Mouse (Mus musculus): ENCODE data around the gene Fam204a. TPM values are rescaled to one million over a fixed set of nuclear protein-coding genes. Genes with fewer than 3 reads are reported as not detected.

Gene Fam204a
- total RNA-seq, 2 experiments from 2014 or later, result 30.7 TPM

DNA sequence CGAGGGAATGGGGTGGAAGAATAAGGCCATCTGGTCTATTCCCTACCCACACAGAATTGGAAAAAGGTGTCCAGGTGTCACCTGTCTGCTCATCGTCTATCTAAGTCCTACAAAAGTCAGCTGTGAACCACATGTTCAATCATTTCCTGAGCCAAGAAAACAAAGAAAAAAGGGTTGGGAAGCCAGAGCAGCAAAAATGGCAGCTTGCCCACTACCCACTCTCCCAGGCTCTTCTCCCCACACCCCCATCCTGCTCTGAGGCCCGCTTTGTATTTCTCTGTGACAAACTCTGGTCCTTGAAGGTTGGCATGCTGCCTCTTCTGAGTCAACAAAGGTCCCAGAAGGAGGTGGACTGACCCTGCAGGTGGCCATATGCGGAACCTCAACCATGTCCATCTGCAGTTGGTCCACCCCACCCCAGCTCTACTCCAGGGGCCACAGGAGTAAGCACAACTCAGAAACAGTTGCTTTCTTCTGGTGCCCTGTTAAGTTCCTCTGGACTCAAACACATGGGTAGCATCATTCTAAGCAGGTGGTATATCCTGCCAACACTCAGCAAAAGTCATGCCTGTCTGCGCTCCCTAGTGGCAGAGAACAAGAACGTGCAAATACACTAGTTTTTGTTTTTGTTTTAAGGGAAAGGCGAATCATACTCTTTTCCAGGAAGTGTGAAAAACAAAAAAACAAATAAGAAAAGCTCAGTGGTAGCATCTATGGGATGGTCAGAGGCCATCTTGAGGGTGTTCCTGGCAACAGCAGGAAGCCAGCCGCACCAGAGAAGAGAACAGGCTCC, 47.5 kb downstream of the Fam204a start:
- intact Hi-C loops (cut with DNase I), result no loop called here
- peak in 1 of 2 experiments; percentile 5 for DNase-seq (ENCODE audit: low spot score in 2 of 2)

GRCm38 (mm10) chr19:60165417-60165816, 61.1 kb downstream of the Fam204a start:
- intact Hi-C loops (cut with DNase I), result loop anchor here (10.0 kb wide), 1 partner anchor 139 kb away; no protein-coding TSS in a partner anchor
- no peak for DNase-seq (ENCODE audit: low spot score in 2 of 2)

DNA sequence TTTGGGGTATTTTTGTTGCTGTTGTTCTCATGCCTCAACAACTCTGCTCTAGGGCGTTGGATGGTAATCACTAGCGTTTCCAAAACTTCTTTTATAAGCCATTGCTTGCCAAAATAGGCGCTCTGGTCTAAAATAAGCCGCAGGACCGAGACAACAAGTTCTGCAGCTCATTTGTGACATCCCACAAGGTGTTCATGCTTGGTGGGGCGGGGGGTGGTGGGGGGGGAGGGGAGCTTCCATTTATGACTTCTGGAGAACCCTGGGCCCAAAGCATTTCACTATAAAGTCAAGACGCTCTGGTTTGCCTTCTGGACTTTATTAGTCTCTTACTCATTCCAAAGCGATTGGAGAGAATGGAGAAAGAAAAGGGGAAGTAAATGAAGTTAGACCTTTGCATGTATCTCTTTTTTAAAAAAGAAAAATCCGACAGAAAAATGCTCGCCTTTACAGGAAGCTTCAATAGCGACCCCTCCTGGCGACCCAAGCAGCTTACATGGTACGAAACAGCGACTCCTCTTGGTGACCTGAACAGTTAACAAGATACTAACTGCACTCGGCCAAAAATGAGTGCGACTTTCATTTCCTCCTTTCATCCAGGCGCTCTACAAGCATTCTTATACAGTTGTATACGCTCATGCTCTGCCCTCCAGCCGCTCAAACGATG, 65.8 kb downstream of the Fam204a start:
- DNase-seq (ENCODE audit: low spot score in 2 of 2), result peak; percentile 21 to 31

GRCm38 (mm10) chr19:60159827-60160226, 66.7 kb downstream of the Fam204a start:
- intact Hi-C loops (cut with DNase I), result loop anchor here (10.0 kb wide), 1 partner anchor 145 kb away; no protein-coding TSS in a partner anchor

More for the DNA sequence above, 65.8 kb downstream of the Fam204a start:
- intact Hi-C loops (cut with DNase I), result loop anchor here (10.0 kb wide), 1 partner anchor 144 kb away; no protein-coding TSS in a partner anchor

GRCm38 (mm10) chr19:60155266-60155665, 71.2 kb downstream of the Fam204a start:
- no peak for DNase-seq (ENCODE audit: low spot score in 2 of 2)
- intact Hi-C loops (cut with DNase I), result no loop called here

More at GRCm38 (mm10) chr19:60159827-60160226, 66.7 kb downstream of the Fam204a start:
- DNase-seq (ENCODE audit: low spot score in 2 of 2), result no peak

DNA sequence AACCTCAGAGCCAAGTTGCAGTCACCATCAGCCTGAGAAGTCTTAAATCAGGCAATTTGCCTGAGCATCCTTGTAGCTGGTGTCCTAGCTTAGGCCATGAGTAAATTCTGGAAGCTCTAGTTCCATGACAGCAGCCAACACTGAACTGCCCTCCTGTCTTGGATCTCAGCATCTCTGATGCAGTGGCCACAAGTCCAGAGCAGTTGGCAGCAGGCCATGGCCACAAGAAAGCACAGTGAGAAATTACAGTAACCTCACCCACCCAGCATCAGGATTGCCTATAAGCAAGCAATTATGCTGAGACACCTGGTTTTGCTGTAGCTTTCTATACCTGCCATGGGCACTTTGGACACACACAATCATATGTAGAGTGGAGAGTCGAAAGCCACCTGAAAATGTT, 73.4 kb downstream of the Fam204a start:
- DNase-seq (ENCODE audit: low spot score in 2 of 2), result no peak
- intact Hi-C loops (cut with DNase I), result no loop called here

- no peak for DNase-seq (ENCODE audit: low spot score in 2 of 2)
- intact Hi-C loops (cut with DNase I), result no loop called here
These were observed 76.4 kb downstream of the Fam204a start for GRCm38 (mm10) chr19:60150056-60150455.

- no peak for DNase-seq (ENCODE audit: low spot score in 2 of 2)
- intact Hi-C loops (cut with DNase I), result loop anchor here (10.0 kb wide), 3 partner anchors 165 to 735 kb away; partner anchors contain the start of gene Rab11fip2
These were observed 77.2 kb downstream of the Fam204a start for GRCm38 (mm10) chr19:60149078-60149960.

Other genes starting within 250 kb of the Fam204a start
- under 1 TPM in 1 of 2 experiments, not detected in 1; 0.27 TPM for gene Prlhr, start 241.6 kb upstream of the Fam204a start, total RNA-seq (2021)